Mouse (Mus musculus): ENCODE measurements around the gene Stpg1.

DNA sequence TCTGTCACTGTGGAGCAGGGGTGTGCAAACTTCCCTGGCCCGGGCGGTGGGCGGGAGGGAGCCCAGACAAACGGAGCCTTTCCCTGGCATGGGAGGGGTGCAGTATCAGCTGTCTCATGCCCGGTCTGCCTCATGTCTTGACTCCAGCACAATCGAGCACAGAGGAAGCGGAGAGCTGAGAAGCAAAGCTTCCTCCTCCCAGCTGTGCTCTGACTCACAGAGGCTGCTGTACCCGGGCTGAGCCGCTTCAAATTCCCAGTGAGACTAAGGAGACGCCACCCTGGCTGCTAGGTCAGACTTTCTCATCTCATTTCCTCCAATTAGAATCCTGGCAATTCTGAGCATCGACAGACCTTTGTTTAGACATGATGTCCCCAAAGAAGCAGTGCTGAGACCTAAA is 72.5 kb downstream of the Stpg1 start:
- TF ChIP-seq CTCF (conservative IDR thresholded peaks at IDR 0.05; ENCODE audit: insufficient read depth, insufficient read length, low read depth, low read length) (no peak), POLR2A (IDR thresholded peaks at IDR 0.05; ENCODE audit: low read depth, low read length) (no peak)
